ENCODE assay signal across 9 mouse cellular contexts in the genomic region with DNA sequence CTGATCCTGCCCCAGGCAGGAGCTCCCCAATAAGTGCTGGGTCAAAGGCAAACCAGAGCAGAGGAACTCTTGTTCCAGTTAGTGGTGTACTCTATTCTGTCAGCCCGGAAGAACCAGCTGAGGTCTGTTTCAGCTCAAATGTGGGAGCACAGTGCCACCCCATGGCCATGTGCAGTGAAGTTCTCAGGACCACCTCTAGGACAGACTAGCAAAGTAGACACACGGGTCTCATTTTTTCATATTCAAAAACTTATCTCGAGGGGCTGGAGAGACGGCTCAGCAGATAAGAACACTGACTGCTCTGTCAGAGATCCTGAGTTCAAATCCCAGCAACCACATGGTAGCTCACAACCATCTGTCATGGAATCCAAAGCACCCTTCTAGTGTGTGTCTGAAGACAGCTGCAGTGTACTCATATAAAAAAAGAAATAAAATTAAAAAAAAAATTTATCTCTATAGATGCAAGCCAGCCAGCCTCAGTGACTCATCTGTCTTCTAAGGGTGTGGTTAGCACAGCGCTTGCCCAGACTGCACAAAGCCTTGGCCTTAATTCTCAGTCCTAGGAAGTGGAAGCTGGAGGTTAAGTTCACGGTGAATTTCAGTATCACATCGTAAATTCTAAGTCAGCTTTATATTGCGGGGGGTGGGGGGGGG. TPM values are rescaled to one million over a fixed set of nuclear protein-coding genes. Genes with fewer than 3 reads are reported as not detected.
DNase-seq lines count a peak whose midpoint lies in the region; ATAC-seq lines count a peak whose summit lies in the region.
"Had no signal": no experiment of that assay in that cellular context is flagged by ENCODE, and none has a peak within 500 bp of the region (broad histone marks: within the 10 kb centered on the region; RNA-seq: fewer than 3 reads in every experiment).

No protein-coding gene starts in this region.

- H3K9me3 ChIP-seq in forebrain, embryonic 11.5 days (ENCODE audit: control insufficient read depth, low read length), result no peaks in the 10 kb centered on the region
- H3K9me3 ChIP-seq: liver, embryonic 15.5 days had no signal

- peaks cover 6% of the 10 kb centered on the region; the same call in 1 of the 2 replicates for H3K4me1 ChIP-seq in forebrain, embryonic 11.5 days (replicated peaks; ENCODE audit: control insufficient read depth, insufficient read depth, low read length)

- no peak overlapping the region for H3K4me2 ChIP-seq in forebrain, embryonic 11.5 days (ENCODE audit: low read depth, low read length, severe bottlenecking)
- H3K4me2 ChIP-seq: liver, embryonic 15.5 days had no signal

- DNase-seq in MN1 (ENCODE audit: low spot score), result peak; percentile 78
- DNase-seq in brain, adult 2 months (ENCODE audit: low read depth, low spot score), result peak; percentile 90
- DNase-seq in forebrain, embryonic 11.5 days (ENCODE audit: low spot score), result peak; percentile 79
- peak; percentile 64 to 74 for DNase-seq in layer of hippocampus, postnatal 25 days (ENCODE audit: extremely low spot score in 1 of 2, low spot score in 1 of 2)
- DNase-seq in right cerebral cortex, postnatal 36 days (ENCODE audit: low spot score in 2 of 2), result peak; percentile 72 to 74

- H3K36me3 ChIP-seq in forebrain, embryonic 11.5 days (ENCODE audit: control insufficient read depth, insufficient read depth, low read length), result peaks cover 3% of the 10 kb centered on the region; the same call in 1 of the 2 replicates
- no peaks in the 10 kb centered on the region for H3K36me3 ChIP-seq in macrophage (ENCODE audit: inconsistent target)

- ATAC-seq in forebrain, embryonic 11.5 days (replicated peaks; ENCODE audit: low FRiP score), result 0 out of 2 replicates have a peak, but pooled peaks have one; percentile 60
- peak; percentile 58 for ATAC-seq in hematopoietic stem cell, adult 5-6 weeks (replicated peaks in 1 of 2; ENCODE audit: insufficient read depth in 1 of 2, low FRiP score in 2 of 2, low TSS enrichment in 1 of 2, low read depth in 1 of 2, poor library complexity in 2 of 2, severe bottlenecking in 2 of 2)
- no peak for ATAC-seq in erythroid progenitor cell, adult 5-6 weeks (replicated peaks; ENCODE audit: low FRiP score, poor library complexity, severe bottlenecking)

- no peak overlapping the region for H3K4me3 ChIP-seq in forebrain, embryonic 11.5 days (ENCODE audit: low read depth, low read length)
- H3K4me3 ChIP-seq in macrophage (ENCODE audit: inconsistent target), result no peak overlapping the region
- H3K4me3 ChIP-seq: liver, embryonic 15.5 days had no signal

- H3K9ac ChIP-seq in forebrain, embryonic 11.5 days (ENCODE audit: low read length), result no peak overlapping the region
- H3K9ac ChIP-seq: liver, embryonic 15.5 days had no signal

- peaks cover 5% of the 10 kb centered on the region; the same call in 1 of the 2 replicates for H3K27me3 ChIP-seq in forebrain, embryonic 11.5 days (ENCODE audit: control insufficient read depth, insufficient read depth, low read length)

- WGBS in forebrain, embryonic 11.5 days, result 56% methylated on average over 8 of the region's 8 CpGs
- WGBS in macrophage (ENCODE audit: missing documents), result 15% methylated on average over 8 of the region's 8 CpGs

- no peak overlapping the region for H3K27ac ChIP-seq in forebrain, embryonic 11.5 days (ENCODE audit: low read depth, low read length)
- H3K27ac ChIP-seq in macrophage, result peak overlapping the region; percentile 15
- H3K27ac ChIP-seq: liver, embryonic 15.5 days had no signal

- H3K79me2 ChIP-seq in macrophage (ENCODE audit: inconsistent target), result peaks cover 13% of the 10 kb centered on the region

RNA-seq across cellular contexts. Expression of gene Arid3c, which starts 6.8 kb away (rescaled TPM):
- polyA plus RNA-seq in forebrain, embryonic 11.5 days (2014; fragmentation: Nextera tagmentation; extraction: Ambion mirVana), result 0.59 and 0.80 TPM in 2 replicates
- total RNA-seq in hematopoietic stem cell, adult 5-6 weeks (2017), result not detected in 2 replicates
- not detected for total RNA-seq in layer of hippocampus, postnatal 25 days (2021)
- total RNA-seq in macrophage (2018; cell fraction: chromatin; rRNA removed), result not detected
- not detected for total RNA-seq in macrophage (2018; cell fraction: cytosol; rRNA removed)
- not detected for total RNA-seq in macrophage (2018; cell fraction: nucleus; rRNA removed)
- not detected in 3 replicates for polyA plus RNA-seq in macrophage (2018)
- total RNA-seq in erythroid progenitor cell, adult 5-6 weeks (2015; ENCODE audit: low replicate concordance), result not detected in 2 replicates
- total RNA-seq in erythroid progenitor cell, adult 5-6 weeks (2017; ENCODE audit: low replicate concordance), result not detected in 2 replicates
- polyA plus RNA-seq: liver, embryonic 15.5 days had no signal

RNA-seq across cellular contexts. Expression of gene Dctn3, which starts 14.8 kb away (rescaled TPM):
- polyA plus RNA-seq in forebrain, embryonic 11.5 days (2014; fragmentation: Nextera tagmentation; extraction: Ambion mirVana), result 135 and 142 TPM in 2 replicates
- 32.8 and 62.5 TPM in 2 replicates for total RNA-seq in hematopoietic stem cell, adult 5-6 weeks (2017)
- 100 to 1,000 TPM; 149 to 172 TPM for total RNA-seq in layer of hippocampus, postnatal 25 days (2021)
- total RNA-seq in macrophage (2018; cell fraction: chromatin; rRNA removed), result 10 to 100 TPM in 14 of 26 experiments, 1 to 10 TPM in 12; 2.7 to 20.1 (median 10.4) TPM
- total RNA-seq in macrophage (2018; cell fraction: cytosol; rRNA removed), result 10 to 100 TPM; 59.2 to 85.1 (median 73.9) TPM
- total RNA-seq in macrophage (2018; cell fraction: nucleus; rRNA removed), result 10 to 100 TPM in 24 of 26 experiments, 1 to 10 TPM in 2; 8.5 to 36.2 (median 21.4) TPM
- polyA plus RNA-seq in macrophage (2018), result 34.4 to 93.4 TPM (median 69.6 TPM) in 3 replicates
- 16.8 and 51.2 TPM in 2 replicates for total RNA-seq in erythroid progenitor cell, adult 5-6 weeks (2015; ENCODE audit: low replicate concordance)
- total RNA-seq in erythroid progenitor cell, adult 5-6 weeks (2017; ENCODE audit: low replicate concordance), result 18.4 and 33.0 TPM in 2 replicates

RNA-seq across cellular contexts. Expression of gene Galt, which starts 17.3 kb away (rescaled TPM):
- polyA plus RNA-seq in forebrain, embryonic 11.5 days (2014; fragmentation: Nextera tagmentation; extraction: Ambion mirVana), result 18.4 and 21.4 TPM in 2 replicates
- 45.2 and 55.0 TPM in 2 replicates for total RNA-seq in hematopoietic stem cell, adult 5-6 weeks (2017)
- total RNA-seq in layer of hippocampus, postnatal 25 days (2021), result 10 to 100 TPM; 54.3 to 55.7 TPM
- total RNA-seq in macrophage (2018; cell fraction: chromatin; rRNA removed), result 10 to 100 TPM in 23 of 26 experiments, 1 to 10 TPM in 3; 3.7 to 81.1 (median 36.6) TPM
- 10 to 100 TPM; 11.1 to 29.0 (median 20.4) TPM for total RNA-seq in macrophage (2018; cell fraction: cytosol; rRNA removed)
- total RNA-seq in macrophage (2018; cell fraction: nucleus; rRNA removed), result 10 to 100 TPM in 23 of 26 experiments, 1 to 10 TPM in 3; 7.9 to 56.8 (median 28.9) TPM
- polyA plus RNA-seq in macrophage (2018), result 18.2 to 19.2 TPM (median 18.2 TPM) in 3 replicates
- 18.9 TPM in 1 of 2 replicates, not detected in the other for total RNA-seq in erythroid progenitor cell, adult 5-6 weeks (2015; ENCODE audit: low replicate concordance)
- total RNA-seq in erythroid progenitor cell, adult 5-6 weeks (2017; ENCODE audit: low replicate concordance), result 1.3 and 3.9 TPM in 2 replicates

RNA-seq across cellular contexts. Expression of gene Sigmar1, which starts 18.2 kb away (rescaled TPM):
- 75.9 and 84.1 TPM in 2 replicates for polyA plus RNA-seq in forebrain, embryonic 11.5 days (2014; fragmentation: Nextera tagmentation; extraction: Ambion mirVana)
- 47.3 and 60.0 TPM in 2 replicates for total RNA-seq in hematopoietic stem cell, adult 5-6 weeks (2017)
- total RNA-seq in layer of hippocampus, postnatal 25 days (2021), result 10 to 100 TPM; 40.0 to 41.6 TPM
- 10 to 100 TPM in 7 of 26 experiments, 1 to 10 TPM in 16, under 1 TPM in 1, not detected in 2; 0.87 to 16.9 (median 7.5) TPM for total RNA-seq in macrophage (2018; cell fraction: chromatin; rRNA removed)
- 10 to 100 TPM; 24.4 to 43.7 (median 35.3) TPM for total RNA-seq in macrophage (2018; cell fraction: cytosol; rRNA removed)
- total RNA-seq in macrophage (2018; cell fraction: nucleus; rRNA removed), result 10 to 100 TPM in 25 of 26 experiments, 1 to 10 TPM in 1; 7.2 to 53.4 (median 21.4) TPM
- polyA plus RNA-seq in macrophage (2018), result 37.5 to 72.4 TPM (median 70.3 TPM) in 3 replicates
- total RNA-seq in erythroid progenitor cell, adult 5-6 weeks (2015; ENCODE audit: low replicate concordance), result 3.8 and 14.4 TPM in 2 replicates
- total RNA-seq in erythroid progenitor cell, adult 5-6 weeks (2017; ENCODE audit: low replicate concordance), result 4.2 and 7.3 TPM in 2 replicates

RNA-seq across cellular contexts. Expression of gene Rpp25l, which starts 24.4 kb away (rescaled TPM):
- 92.0 and 92.5 TPM in 2 replicates for polyA plus RNA-seq in forebrain, embryonic 11.5 days (2014; fragmentation: Nextera tagmentation; extraction: Ambion mirVana)
- 20.6 and 22.8 TPM in 2 replicates for total RNA-seq in hematopoietic stem cell, adult 5-6 weeks (2017)
- 10 to 100 TPM; 27.7 to 33.6 TPM for total RNA-seq in layer of hippocampus, postnatal 25 days (2021)
- 1 to 10 TPM in 18 of 26 experiments, under 1 TPM in 1, not detected in 7; 0.86 to 5.8 (median 2.7) TPM for total RNA-seq in macrophage (2018; cell fraction: chromatin; rRNA removed)
- 10 to 100 TPM in 22 of 26 experiments, 1 to 10 TPM in 4; 6.7 to 22.1 (median 15.7) TPM for total RNA-seq in macrophage (2018; cell fraction: cytosol; rRNA removed)
- total RNA-seq in macrophage (2018; cell fraction: nucleus; rRNA removed), result 10 to 100 TPM in 2 of 26 experiments, 1 to 10 TPM in 24; 1.0 to 13.8 (median 4.4) TPM
- 6.4 to 25.9 TPM (median 19.8 TPM) in 3 replicates for polyA plus RNA-seq in macrophage (2018)
- 2.9 and 9.7 TPM in 2 replicates for total RNA-seq in erythroid progenitor cell, adult 5-6 weeks (2015; ENCODE audit: low replicate concordance)
- 5.0 and 22.6 TPM in 2 replicates for total RNA-seq in erythroid progenitor cell, adult 5-6 weeks (2017; ENCODE audit: low replicate concordance)
